9 mouse cellular contexts compared by ENCODE assay signal in genomic region chr15:78422046-78422956, GRCm38 (mm10). TPM values are rescaled to one million over a fixed set of nuclear protein-coding genes. Genes with fewer than 3 reads are reported as not detected.
A peak's percentile ranks its signal among the peaks of the same experiment; 100 is the strongest.
DNase-seq lines count a peak whose midpoint lies in the region; ATAC-seq lines count a peak whose summit lies in the region.
"Had no signal": no experiment of that assay in that cellular context is flagged by ENCODE, and none has a peak within 500 bp of the region (broad histone marks: within the 10 kb centered on the region; RNA-seq: fewer than 3 reads in every experiment).

No protein-coding gene starts in this region.

- WGBS in forebrain, embryonic 12.5 days, result 19% methylated on average over 15 of the region's 16 CpGs

- DNase-seq in ES-CJ7 (ENCODE audit: low read depth, low spot score), result peak; percentile 86
- DNase-seq in c-Kit-positive CD71-negative TER-119-negative erythroid progenitor cells, embryonic 14.5 days (ENCODE audit: low read depth), result peak; percentile 82
- DNase-seq in heart, postnatal 4 days, result peak; percentile 87
- peak; percentile 86 to 90 for DNase-seq in layer of hippocampus, postnatal 10 days (ENCODE audit: low spot score in 2 of 2)
- peak; percentile 90 for DNase-seq in lung, postnatal 14 days
- DNase-seq in retina, postnatal 1 day, result peak; percentile 88
- peak; percentile 90 for DNase-seq in thymus, postnatal 25 days

- H3K27ac ChIP-seq in forebrain, embryonic 12.5 days, result no peak overlapping the region

- H3K36me3 ChIP-seq in forebrain, embryonic 12.5 days (replicated peaks), result no peaks in the 10 kb centered on the region

- H3K9me3 ChIP-seq in forebrain, embryonic 12.5 days, result no peaks in the 10 kb centered on the region

- ATAC-seq in forebrain, embryonic 12.5 days (ENCODE audit: low FRiP score), result 0 out of 2 replicates have a peak, but pooled peaks have one; percentile 36

- peak overlapping the region; percentile 10; the same call in 1 of the 2 replicates for H3K4me2 ChIP-seq in forebrain, embryonic 12.5 days

- no peak overlapping the region for H3K9ac ChIP-seq in forebrain, embryonic 12.5 days

- H3K4me1 ChIP-seq in forebrain, embryonic 12.5 days, result peaks cover 3% of the 10 kb centered on the region

- H3K4me3 ChIP-seq in forebrain, embryonic 12.5 days (replicated peaks), result no peak overlapping the region

- H3K27me3 ChIP-seq in forebrain, embryonic 12.5 days, result peaks cover 28% of the 10 kb centered on the region

RNA-seq across cellular contexts. Expression of gene Kctd17, which starts 6.1 kb away (rescaled TPM):
- polyA plus RNA-seq in forebrain, embryonic 12.5 days (2016; fragmentation: Nextera tagmentation; extraction: Ambion mirVana), result 67.3 and 79.6 TPM in 2 replicates
- total RNA-seq in heart, postnatal 4 days (2021), result 10 to 100 TPM; 72.0 to 74.8 TPM
- total RNA-seq in layer of hippocampus, postnatal 10 days (2021), result 100 to 1,000 TPM; 208 to 216 TPM

RNA-seq across cellular contexts. Expression of gene Mpst, which starts 16.1 kb away (rescaled TPM):
- polyA plus RNA-seq in forebrain, embryonic 12.5 days (2016; fragmentation: Nextera tagmentation; extraction: Ambion mirVana), result 1.7 and 2.8 TPM in 2 replicates
- total RNA-seq in heart, postnatal 4 days (2021), result 10 to 100 TPM; 21.9 to 24.9 TPM
- total RNA-seq in layer of hippocampus, postnatal 10 days (2021), result 10 to 100 TPM; 50.5 to 55.2 TPM

RNA-seq across cellular contexts. Expression of gene Tst, which starts 16.6 kb away (rescaled TPM):
- 10.1 and 10.3 TPM in 2 replicates for polyA plus RNA-seq in forebrain, embryonic 12.5 days (2016; fragmentation: Nextera tagmentation; extraction: Ambion mirVana)
- 10 to 100 TPM; 16.9 to 20.1 TPM for total RNA-seq in heart, postnatal 4 days (2021)
- 10 to 100 TPM; 43.7 to 55.4 TPM for total RNA-seq in layer of hippocampus, postnatal 10 days (2021)

RNA-seq across cellular contexts. Expression of gene Tex33, which starts 26.6 kb away (rescaled TPM):
- polyA plus RNA-seq in forebrain, embryonic 12.5 days (2016; fragmentation: Nextera tagmentation; extraction: Ambion mirVana), result not detected in 2 replicates
- total RNA-seq in heart, postnatal 4 days (2021), result not detected
- total RNA-seq in layer of hippocampus, postnatal 10 days (2021), result under 1 TPM in 1 of 2 experiments, not detected in 1; 0.49 TPM
- polyA plus RNA-seq: heart, embryonic 14.5 days had no signal

RNA-seq across cellular contexts. Expression of gene Tmprss6, which starts 46.1 kb away (rescaled TPM):
- 0.43 and 1.3 TPM in 2 replicates for polyA plus RNA-seq in forebrain, embryonic 12.5 days (2016; fragmentation: Nextera tagmentation; extraction: Ambion mirVana)
- total RNA-seq in heart, postnatal 4 days (2021), result not detected
- total RNA-seq in layer of hippocampus, postnatal 10 days (2021), result not detected
- polyA plus RNA-seq: heart, embryonic 14.5 days had no signal
